21 mouse cellular contexts compared by ENCODE assay signal in the genomic region with DNA sequence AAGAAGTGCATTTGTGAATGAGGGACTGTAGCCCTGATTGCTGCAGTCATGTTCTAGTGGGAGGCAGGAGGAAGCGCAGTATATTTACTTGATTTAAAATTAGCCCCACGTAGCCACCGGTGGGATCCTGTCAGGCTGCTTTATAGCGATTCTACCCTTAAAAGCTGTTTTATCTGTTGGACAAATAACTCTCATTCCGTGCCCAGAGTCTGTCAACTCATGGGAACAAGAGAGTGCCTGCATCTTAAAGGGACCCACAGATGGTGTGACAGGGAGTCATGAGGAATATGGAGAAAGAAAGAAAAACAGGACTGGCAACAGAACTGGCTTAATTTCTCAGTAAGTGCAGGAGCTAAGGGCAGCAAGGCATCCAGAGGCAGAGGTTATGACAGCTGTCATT.
DNase-seq lines count a peak whose midpoint lies in the region; ATAC-seq and TF ChIP-seq lines count a peak whose summit lies in the region.
"Had no signal": no experiment of that assay in that cellular context is flagged by ENCODE, and none has a peak within 500 bp of the region (broad histone marks: within the 10 kb centered on the region; RNA-seq: fewer than 3 reads in every experiment).

No protein-coding gene starts in this region.

- H3K9me3 ChIP-seq in midbrain, embryonic 14.5 days (ENCODE audit: control insufficient read depth, low read length) = no peaks in the 10 kb centered on the region
- no peaks in the 10 kb centered on the region for H3K9me3 ChIP-seq in midbrain, postnatal 0 days (ENCODE audit: low read length)
- no peaks in the 10 kb centered on the region for H3K9me3 ChIP-seq in forebrain, embryonic 16.5 days (ENCODE audit: control insufficient read depth, low read length)
- no peaks in the 10 kb centered on the region for H3K9me3 ChIP-seq in neural tube, embryonic 15.5 days (replicated peaks)
- H3K9me3 ChIP-seq: embryonic facial prominence, embryonic 10.5 days; limb, embryonic 15.5 days; megakaryocyte, embryonic 14.5 days had no signal

- peaks cover 24% of the 10 kb centered on the region; the same call in 1 of the 2 replicates for H3K27me3 ChIP-seq in midbrain, embryonic 14.5 days (ENCODE audit: control insufficient read depth, insufficient read depth, low read length)
- peaks cover 3% of the 10 kb centered on the region; the same call in 1 of the 2 replicates for H3K27me3 ChIP-seq in midbrain, postnatal 0 days (ENCODE audit: insufficient read depth, low read length)
- H3K27me3 ChIP-seq in forebrain, embryonic 16.5 days (replicated peaks; ENCODE audit: control insufficient read depth, insufficient read depth, low read length) = no peaks in the 10 kb centered on the region
- no peaks in the 10 kb centered on the region for H3K27me3 ChIP-seq in neural tube, embryonic 15.5 days (replicated peaks)
- H3K27me3 ChIP-seq: limb, embryonic 15.5 days had no signal

- TF ChIP-seq CTCF in midbrain, postnatal 0 days (IDR thresholded peaks at IDR 0.05) = no peak

- no peak overlapping the region for H3K4me3 ChIP-seq in midbrain, embryonic 14.5 days (replicated peaks; ENCODE audit: low read depth, low read length)
- H3K4me3 ChIP-seq in midbrain, postnatal 0 days (ENCODE audit: low read depth, low read length) = no peak overlapping the region
- no peak overlapping the region for H3K4me3 ChIP-seq in forebrain, embryonic 16.5 days (replicated peaks; ENCODE audit: low read length)
- H3K4me3 ChIP-seq in neural tube, embryonic 15.5 days (replicated peaks) = no peak overlapping the region
- H3K4me3 ChIP-seq: embryonic facial prominence, embryonic 10.5 days; limb, embryonic 15.5 days; megakaryocyte, embryonic 14.5 days had no signal

- WGBS in midbrain, embryonic 14.5 days = 75% methylated on average over 5 of the region's 5 CpGs
- WGBS in midbrain, postnatal 0 days = 53% methylated on average over 5 of the region's 5 CpGs
- 21% methylated on average over 5 of the region's 5 CpGs for WGBS in forebrain, embryonic 16.5 days
- 27% methylated on average over 5 of the region's 5 CpGs for WGBS in neural tube, embryonic 15.5 days

- H3K4me2 ChIP-seq in midbrain, embryonic 14.5 days (ENCODE audit: low read length) = no peak overlapping the region
- no peak overlapping the region for H3K4me2 ChIP-seq in midbrain, postnatal 0 days (ENCODE audit: low read depth, low read length, poor library complexity, severe bottlenecking)
- H3K4me2 ChIP-seq in forebrain, embryonic 16.5 days (ENCODE audit: low read length) = no peak overlapping the region
- H3K4me2 ChIP-seq in neural tube, embryonic 15.5 days = no peak overlapping the region
- H3K4me2 ChIP-seq: limb, embryonic 15.5 days; lung, embryonic 14.5 days had no signal

- H3K9ac ChIP-seq in midbrain, embryonic 14.5 days (replicated peaks; ENCODE audit: low read length) = no peak overlapping the region
- no peak overlapping the region for H3K9ac ChIP-seq in midbrain, postnatal 0 days (replicated peaks; ENCODE audit: low read length, poor library complexity, severe bottlenecking)
- H3K9ac ChIP-seq in forebrain, embryonic 16.5 days (replicated peaks; ENCODE audit: low read depth, low read length) = no peak overlapping the region
- H3K9ac ChIP-seq in neural tube, embryonic 15.5 days (replicated peaks) = no peak overlapping the region
- H3K9ac ChIP-seq: limb, embryonic 15.5 days; liver, embryonic 14.5 days; lung, embryonic 14.5 days had no signal

- 0 out of 2 replicates have a peak overlapping the region, but pooled peaks have one; percentile 20 for H3K27ac ChIP-seq in midbrain, embryonic 14.5 days (replicated peaks; ENCODE audit: low read depth, low read length)
- no peak overlapping the region for H3K27ac ChIP-seq in midbrain, postnatal 0 days (ENCODE audit: low read depth, low read length)
- peak overlapping the region; percentile 87 for H3K27ac ChIP-seq in forebrain, embryonic 16.5 days (ENCODE audit: low read length)
- peak overlapping the region; percentile 63; the same call in 1 of the 2 replicates for H3K27ac ChIP-seq in neural tube, embryonic 15.5 days (replicated peaks)
- H3K27ac ChIP-seq: embryonic facial prominence, embryonic 10.5 days; limb, embryonic 15.5 days; liver, embryonic 14.5 days had no signal

- DNase-seq in frontal cortex, postnatal 14 days (ENCODE audit: low spot score in 2 of 2) = no peak
- DNase-seq in midbrain, embryonic 14.5 days = no peak
- DNase-seq in midbrain, postnatal 0 days (ENCODE audit: low spot score) = no peak
- no peak for DNase-seq in urinary bladder, postnatal 25 days (ENCODE audit: low spot score)
- no peak for DNase-seq in ovary, postnatal 14 days (ENCODE audit: low spot score)
- DNase-seq: cerebellum, adult 11 months; cerebellum, adult 9-11 months; heart, postnatal 4 days; kidney, postnatal 36 days; left cerebral cortex, postnatal 4 days; lung, embryonic 14.5 days; lung, postnatal 36 days; right cerebral cortex, postnatal 25 days had no signal

- ATAC-seq in frontal cortex, adult (ENCODE audit: low TSS enrichment) = peak; percentile 40
- no peak for ATAC-seq in midbrain, embryonic 14.5 days (ENCODE audit: low FRiP score, low TSS enrichment)
- no peak for ATAC-seq in midbrain, postnatal 0 days (ENCODE audit: low FRiP score)
- peak; percentile 64 for ATAC-seq in forebrain, embryonic 16.5 days
- peak; percentile 53; the same call in 1 of the 2 replicates for ATAC-seq in neural tube, embryonic 15.5 days (ENCODE audit: low FRiP score)
- ATAC-seq: midbrain, embryonic 16.5 days had no signal

- peaks cover 28% of the 10 kb centered on the region for H3K4me1 ChIP-seq in midbrain, embryonic 14.5 days (ENCODE audit: control insufficient read depth, insufficient read depth, low read length)
- H3K4me1 ChIP-seq in midbrain, postnatal 0 days (ENCODE audit: insufficient read depth, low read length) = peaks cover 8% of the 10 kb centered on the region
- peaks cover 37% of the 10 kb centered on the region for H3K4me1 ChIP-seq in forebrain, embryonic 16.5 days (replicated peaks; ENCODE audit: control insufficient read depth, insufficient read depth, low read length)
- H3K4me1 ChIP-seq in neural tube, embryonic 15.5 days = peaks cover 34% of the 10 kb centered on the region

- H3K36me3 ChIP-seq in midbrain, embryonic 14.5 days (ENCODE audit: control insufficient read depth, insufficient read depth, low read length) = no peaks in the 10 kb centered on the region
- H3K36me3 ChIP-seq in midbrain, postnatal 0 days (ENCODE audit: insufficient read depth, low read length) = no peaks in the 10 kb centered on the region
- 0 out of 2 replicates have a peak, but pooled peaks cover 3% of the 10 kb centered on the region for H3K36me3 ChIP-seq in forebrain, embryonic 16.5 days (ENCODE audit: control insufficient read depth, insufficient read depth)
- no peaks in the 10 kb centered on the region for H3K36me3 ChIP-seq in neural tube, embryonic 15.5 days

Comparison
In these comparisons a context has a peak if more than half of its experiments do, and no peak if none do; other contexts are left out.
1. ATAC-seq: peak in frontal cortex, adult (single experiment), forebrain, embryonic 16.5 days (single experiment) and neural tube, embryonic 15.5 days (single experiment); none in midbrain, embryonic 14.5 days (single experiment) and midbrain, postnatal 0 days (single experiment).